Mouse (Mus musculus) forebrain, embryonic 13.5 days (tissue): ENCODE results near the gene Ttyh3. TPM values are rescaled to one million over a fixed set of nuclear protein-coding genes. Genes with fewer than 3 reads are reported as not detected.

ENCODE experiments used
- ATAC-seq: fragments of 200-750 bp; cut with Nextera tagmentation; 2 replicates; pipeline ENCODE4 v1.8.0; 2017
- H3K27ac ChIP-seq: fragments of 300-500 bp; sonication (generic); 2 replicates; pipeline ENCODE4 v1.5.1; 2015; ENCODE audit warnings: inconsistent platforms, mild to moderate bottlenecking, moderate library complexity
- H3K27me3 ChIP-seq: fragments of 300-500 bp; sonication (generic); 2 replicates; pipeline ENCODE4 v1.6.1; 2015; ENCODE audit warnings: mild to moderate bottlenecking, inconsistent platforms
- H3K36me3 ChIP-seq: fragments of 300-500 bp; sonication (generic); 2 replicates; pipeline ENCODE4 v1.6.1; 2015; ENCODE audit warnings: mild to moderate bottlenecking, inconsistent platforms; ENCODE audit not compliant: poor library complexity, severe bottlenecking
- H3K4me1 ChIP-seq: fragments of 300-500 bp; sonication (generic); 2 replicates; pipeline ENCODE4 v1.6.1; 2015; ENCODE audit warnings: inconsistent platforms
- H3K4me2 ChIP-seq: fragments of 300-500 bp; sonication (generic); 2 replicates; pipeline ENCODE4 v1.6.1; 2015; ENCODE audit warnings: inconsistent platforms, mild to moderate bottlenecking, moderate library complexity
- H3K4me3 ChIP-seq: fragments of 300-500 bp; sonication (generic); 2 replicates; pipeline ENCODE4 v1.5.1; 2015; ENCODE audit warnings: mild to moderate bottlenecking, inconsistent platforms
- H3K9ac ChIP-seq: fragments of 300-500 bp; sonication (generic); 2 replicates; pipeline ENCODE4 v1.6.1; 2015; ENCODE audit warnings: mild to moderate bottlenecking, inconsistent platforms
- H3K9me3 ChIP-seq: fragments of 300-500 bp; sonication (generic); replicated peaks from 2 replicates; pipeline ENCODE4 v1.6.1; 2016; ENCODE audit warnings: inconsistent platforms
- whole genome bisulfite sequencing: fragments of 180-500 bp; shearing (Covaris S2); methylation state at CpG from one replicate; pipeline ENCODE4 v1.1.7; 2015; 5-methylcytosine and 5-hydroxymethylcytosine counted together
- polyA plus RNA-seq: library from polyadenylated mRNA; unstranded; fragments of >200 nt; fragmentation: Nextera tagmentation; extraction: Ambion mirVana; gene quantifications from 2 replicates; pipeline ENCODE4 v1.2.1, GENCODE M21; 2015

Ttyh3 gene
- polyA plus RNA-seq, 1 experiment from 2014 or later, result 59.3 TPM

GRCm38 (mm10) chr5:140614141-140614540, 34.7 kb downstream of the Ttyh3 start:
- WGBS, result 95% methylated on average over 10 of the region's 10 CpGs
- no peak for ATAC-seq
- H3K4me1 ChIP-seq, result peaks cover 59% of the 10 kb centered on the region

GRCm38 (mm10) chr5:140612191-140612590, 36.6 kb downstream of the Ttyh3 start:
- H3K27me3 ChIP-seq, result no peaks in the 10 kb centered on the region
- 16% methylated on average over 18 of the region's 18 CpGs for whole genome bisulfite sequencing
- peak overlapping the region; percentile 92 for H3K9ac ChIP-seq
- H3K9me3 ChIP-seq, result no peaks in the 10 kb centered on the region
- H3K4me3 ChIP-seq, result peak overlapping the region; percentile 69
- peaks cover 47% of the 10 kb centered on the region for H3K36me3 ChIP-seq
- H3K4me2 ChIP-seq, result peak overlapping the region; percentile 86
- peaks cover 76% of the 10 kb centered on the region for H3K4me1 ChIP-seq
- peak overlapping the region; percentile 98 for H3K27ac ChIP-seq
- ATAC-seq, result no peak

More at GRCm38 (mm10) chr5:140614141-140614540, 34.7 kb downstream of the Ttyh3 start:
- no peaks in the 10 kb centered on the region for H3K27me3 ChIP-seq
- H3K4me2 ChIP-seq, result no peak overlapping the region
- H3K36me3 ChIP-seq, result peaks cover 59% of the 10 kb centered on the region
- H3K9me3 ChIP-seq, result no peaks in the 10 kb centered on the region
- peak overlapping the region; percentile 41; the same call in 1 of the 2 replicates for H3K27ac ChIP-seq
- 0 out of 2 replicates have a peak overlapping the region, but pooled peaks have one; percentile 21 for H3K9ac ChIP-seq
- no peak overlapping the region for H3K4me3 ChIP-seq

GRCm38 (mm10) chr5:140611611-140612185, 37.1 kb downstream of the Ttyh3 start:
- 0% methylated on average over 15 of the region's 15 CpGs for WGBS
- H3K9ac ChIP-seq, result peak overlapping the region; percentile 92
- H3K36me3 ChIP-seq, result peaks cover 43% of the 10 kb centered on the region
- H3K27me3 ChIP-seq, result 0 out of 2 replicates have a peak, but pooled peaks cover 5% of the 10 kb centered on the region
- H3K9me3 ChIP-seq, result no peaks in the 10 kb centered on the region
- H3K4me2 ChIP-seq, result peak overlapping the region; percentile 86
- peak overlapping the region; percentile 98 for H3K27ac ChIP-seq
- ATAC-seq, result peak; percentile 26; the same call in 1 of the 2 replicates
- H3K4me1 ChIP-seq, result peaks cover 80% of the 10 kb centered on the region
- peak overlapping the region; percentile 69 for H3K4me3 ChIP-seq

- Histone ChIP-seq H3K4me1 (peaks cover 86% of the 10 kb centered on the region), H3K36me3 (peaks cover 37% of the 10 kb centered on the region), H3K9me3 (no peaks in the 10 kb centered on the region), H3K9ac (peak overlapping the region; percentile 92), H3K27me3 (0 out of 2 replicates have a peak, but pooled peaks cover 10% of the 10 kb centered on the region), H3K4me3 (peak overlapping the region; percentile 69), H3K27ac (peak overlapping the region; percentile 98), H3K4me2 (peak overlapping the region; percentile 86)
- ATAC-seq, result peak; percentile 46
- under 1% methylated on average over 21 of the region's 21 CpGs for WGBS
Observed at GRCm38 (mm10) chr5:140611021-140611583, 37.7 kb downstream of the Ttyh3 start.

- H3K4me2 ChIP-seq, result peak overlapping the region; percentile 86
- H3K36me3 ChIP-seq, result peaks cover 34% of the 10 kb centered on the region
- H3K27ac ChIP-seq, result peak overlapping the region; percentile 98
- ATAC-seq, result no peak; the same call in 1 of the 2 replicates
- 0 out of 2 replicates have a peak, but pooled peaks cover 15% of the 10 kb centered on the region for H3K27me3 ChIP-seq
- no peaks in the 10 kb centered on the region for H3K9me3 ChIP-seq
- WGBS, result under 1% methylated on average over 25 of the region's 30 CpGs
- peak overlapping the region; percentile 92 for H3K9ac ChIP-seq
- H3K4me1 ChIP-seq, result peaks cover 92% of the 10 kb centered on the region
- H3K4me3 ChIP-seq, result peak overlapping the region; percentile 69
Observed at GRCm38 (mm10) chr5:140610273-140611011, 38.4 kb downstream of the Ttyh3 start.

- peak; percentile 8; the same call in 1 of the 2 replicates for ATAC-seq
- peak overlapping the region; percentile 98 for H3K27ac ChIP-seq
- H3K4me1 ChIP-seq, result peaks cover 93% of the 10 kb centered on the region
- WGBS, result 0% methylated on average over 13 of the region's 13 CpGs
- peak overlapping the region; percentile 92 for H3K9ac ChIP-seq
- peak overlapping the region; percentile 69 for H3K4me3 ChIP-seq
- peak overlapping the region; percentile 86 for H3K4me2 ChIP-seq
- peaks cover 26% of the 10 kb centered on the region for H3K36me3 ChIP-seq
- H3K27me3 ChIP-seq, result 0 out of 2 replicates have a peak, but pooled peaks cover 15% of the 10 kb centered on the region
- no peaks in the 10 kb centered on the region for H3K9me3 ChIP-seq
Observed at GRCm38 (mm10) chr5:140609511-140610272, 39.1 kb downstream of the Ttyh3 start.

- ATAC-seq, result peak; percentile 17; the same call in 1 of the 2 replicates
- Histone ChIP-seq H3K27ac (peak overlapping the region; percentile 98), H3K9me3 (no peaks in the 10 kb centered on the region), H3K27me3 (0 out of 2 replicates have a peak, but pooled peaks cover 15% of the 10 kb centered on the region), H3K36me3 (peaks cover 16% of the 10 kb centered on the region), H3K4me3 (peak overlapping the region; percentile 69), H3K9ac (peak overlapping the region; percentile 92), H3K4me1 (peaks cover 84% of the 10 kb centered on the region), H3K4me2 (peak overlapping the region; percentile 86)
- 0% methylated on average over 16 of the region's 16 CpGs for WGBS
Observed at GRCm38 (mm10) chr5:140608634-140609015, 40.2 kb downstream of the Ttyh3 start.

GRCm38 (mm10) chr5:140607836-140608633, 40.8 kb downstream of the Ttyh3 start:
- Histone ChIP-seq H3K27me3 (0 out of 2 replicates have a peak, but pooled peaks cover 15% of the 10 kb centered on the region), H3K4me1 (peaks cover 79% of the 10 kb centered on the region), H3K4me3 (peak overlapping the region; percentile 69), H3K4me2 (peak overlapping the region; percentile 86), H3K36me3 (peaks cover 10% of the 10 kb centered on the region), H3K27ac (peak overlapping the region; percentile 98), H3K9me3 (no peaks in the 10 kb centered on the region), H3K9ac (peak overlapping the region; percentile 92)
- WGBS, result under 1% methylated on average over 17 of the region's 17 CpGs
- no peak for ATAC-seq

GRCm38 (mm10) chr5:140607001-140607835, 41.6 kb downstream of the Ttyh3 start, which contains the start of gene Lfng:
Lfng (plus strand) TSS chr5:140607320.
- peak; percentile 63 for ATAC-seq
- Histone ChIP-seq H3K9me3 (no peaks in the 10 kb centered on the region), H3K36me3 (peaks cover 2% of the 10 kb centered on the region), H3K4me3 (peak within 1 kb of the TSS; percentile 69), H3K4me2 (peak within 1 kb of the TSS; percentile 86), H3K9ac (peak within 1 kb of the TSS; percentile 92), H3K4me1 (peaks cover 73% of the 10 kb centered on the region), H3K27ac (peak within 1 kb of the TSS; percentile 98), H3K27me3 (0 out of 2 replicates have a peak, but pooled peaks cover 15% of the 10 kb centered on the region)
- WGBS, result under 1% methylated on average over 79 of the region's 91 CpGs

- Histone ChIP-seq H3K4me3 (peak overlapping the region; percentile 69), H3K36me3 (no peaks in the 10 kb centered on the region), H3K27ac (no peak overlapping the region), H3K27me3 (0 out of 2 replicates have a peak, but pooled peaks cover 15% of the 10 kb centered on the region), H3K9ac (peak overlapping the region; percentile 47; the same call in 1 of the 2 replicates), H3K9me3 (no peaks in the 10 kb centered on the region), H3K4me1 (peaks cover 71% of the 10 kb centered on the region), H3K4me2 (peak overlapping the region; percentile 86)
- WGBS, result 1% methylated on average over 23 of the region's 23 CpGs
- ATAC-seq, result no peak
Observed at GRCm38 (mm10) chr5:140606386-140606785, 42.4 kb downstream of the Ttyh3 start.
